Mouse (Mus musculus) heart, embryonic 12.5 days (tissue): Measurements from ENCODE around the gene Srbd1. TPM values are rescaled to one million over a fixed set of nuclear protein-coding genes. Genes with fewer than 3 reads are reported as not detected.

Experiments used
- ATAC-seq: fragments of 200-750 bp; cut with Nextera tagmentation; 2 replicates; pipeline ENCODE4 v1.8.0; 2017; ENCODE audit warnings: moderate TSS enrichment, moderate library complexity; ENCODE audit not compliant: insufficient number of reproducible peaks, low FRiP score
- H3K27ac ChIP-seq: fragments of 300-500 bp; sonication (generic); 2 replicates; pipeline ENCODE4 v1.5.1; 2016; ENCODE audit warnings: mild to moderate bottlenecking, moderate library complexity; ENCODE audit not compliant: poor library complexity, severe bottlenecking
- H3K27me3 ChIP-seq: fragments of 300-500 bp; sonication (generic); replicated peaks from 2 replicates; pipeline ENCODE4 v1.6.1; 2016; ENCODE audit warnings: mild to moderate bottlenecking, moderate library complexity
- H3K36me3 ChIP-seq: fragments of 300-500 bp; sonication (generic); 2 replicates; pipeline ENCODE4 v1.6.1; 2016; ENCODE audit warnings: mild to moderate bottlenecking, moderate library complexity
- H3K4me1 ChIP-seq: fragments of 300-500 bp; sonication (generic); replicated peaks from 2 replicates; pipeline ENCODE4 v1.6.1; 2016; ENCODE audit warnings: mild to moderate bottlenecking
- H3K4me2 ChIP-seq: fragments of 300-500 bp; sonication (generic); 2 replicates; pipeline ENCODE4 v1.6.1; 2016; ENCODE audit warnings: mild to moderate bottlenecking, moderate library complexity
- H3K4me3 ChIP-seq: fragments of 300-500 bp; sonication (generic); 2 replicates; pipeline ENCODE4 v1.5.1; 2016; ENCODE audit warnings: mild to moderate bottlenecking
- H3K9ac ChIP-seq: fragments of 300-500 bp; sonication (generic); 2 replicates; pipeline ENCODE4 v1.6.1; 2016; ENCODE audit warnings: mild to moderate bottlenecking, moderate library complexity
- H3K9me3 ChIP-seq: fragments of 300-500 bp; sonication (generic); replicated peaks from 2 replicates; pipeline ENCODE4 v1.6.1; 2016; ENCODE audit warnings: mild to moderate bottlenecking, moderate library complexity
- WGBS: fragments of 180-500 bp; shearing (Covaris S2); methylation state at CpG from one replicate; pipeline ENCODE4 v1.1.7; 2016; 5-methylcytosine and 5-hydroxymethylcytosine counted together
- polyA plus RNA-seq: library from polyadenylated mRNA; unstranded; fragments of >200 nt; fragmentation: Nextera tagmentation; extraction: Ambion mirVana; gene quantifications from 2 replicates; pipeline ENCODE4 v1.2.1, GENCODE M21; 2016

The Srbd1 gene
- polyA plus RNA-seq, 1 experiment from 2014 or later: 14.0 TPM

DNA sequence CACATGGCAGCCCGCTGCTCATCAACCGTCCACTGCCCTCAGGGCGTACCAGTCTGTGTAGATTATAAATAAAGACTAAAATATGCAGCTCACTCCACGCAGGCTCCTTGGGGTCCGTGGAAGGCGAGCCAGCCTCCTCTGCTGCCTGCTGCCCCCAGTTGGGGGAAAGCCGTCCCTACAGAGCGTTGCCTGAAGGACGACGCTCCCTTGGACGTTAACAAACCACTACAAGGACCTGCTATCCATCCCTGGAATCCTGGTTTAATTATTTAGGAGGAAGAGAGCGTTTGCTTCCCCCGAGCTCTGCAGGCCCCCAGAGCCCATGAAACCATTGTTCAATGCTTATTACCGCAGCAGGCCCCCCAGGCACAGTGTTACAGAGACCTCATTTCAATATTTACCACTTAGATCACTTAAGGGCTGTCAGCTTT, 201.4 kb downstream of the Srbd1 start:
- Histone ChIP-seq H3K27ac (no peak overlapping the region), H3K36me3 (no peaks in the 10 kb centered on the region), H3K27me3 (peaks cover 25% of the 10 kb centered on the region), H3K4me2 (no peak overlapping the region), H3K4me1 (peaks cover 7% of the 10 kb centered on the region; the same call in 1 of the 2 replicates), H3K4me3 (no peak overlapping the region), H3K9me3 (no peaks in the 10 kb centered on the region), H3K9ac (no peak overlapping the region)
- 56% methylated on average over 14 of the region's 14 CpGs for WGBS
- no peak for ATAC-seq

DNA sequence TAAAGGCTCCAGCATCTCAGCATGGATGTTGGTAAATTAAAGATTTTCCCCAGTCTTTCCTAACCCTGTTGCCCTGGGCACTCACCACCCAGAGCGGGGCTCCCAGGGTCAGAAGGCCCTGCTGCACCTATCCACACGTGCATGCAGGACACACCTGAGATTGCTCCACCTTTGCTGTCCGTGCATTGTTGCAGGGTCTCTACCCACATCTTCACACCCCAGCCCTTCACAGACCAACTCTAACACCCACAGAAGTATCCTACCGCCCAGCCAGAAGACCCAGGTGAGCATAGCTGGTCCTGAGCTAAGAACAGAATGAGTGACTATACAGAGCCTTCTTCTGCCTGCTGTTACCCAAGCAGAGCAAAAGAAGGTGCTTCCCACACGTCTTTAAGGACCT, 201.9 kb downstream of the Srbd1 start:
- H3K9ac ChIP-seq: no peak overlapping the region
- no peaks in the 10 kb centered on the region for H3K36me3 ChIP-seq
- 79% methylated on average over 5 of the region's 5 CpGs for WGBS
- no peak for ATAC-seq
- H3K9me3 ChIP-seq: no peaks in the 10 kb centered on the region
- H3K4me2 ChIP-seq: no peak overlapping the region
- H3K27me3 ChIP-seq: peaks cover 21% of the 10 kb centered on the region
- no peak overlapping the region for H3K4me3 ChIP-seq
- peaks cover 7% of the 10 kb centered on the region; the same call in 1 of the 2 replicates for H3K4me1 ChIP-seq
- H3K27ac ChIP-seq: no peak overlapping the region

DNA sequence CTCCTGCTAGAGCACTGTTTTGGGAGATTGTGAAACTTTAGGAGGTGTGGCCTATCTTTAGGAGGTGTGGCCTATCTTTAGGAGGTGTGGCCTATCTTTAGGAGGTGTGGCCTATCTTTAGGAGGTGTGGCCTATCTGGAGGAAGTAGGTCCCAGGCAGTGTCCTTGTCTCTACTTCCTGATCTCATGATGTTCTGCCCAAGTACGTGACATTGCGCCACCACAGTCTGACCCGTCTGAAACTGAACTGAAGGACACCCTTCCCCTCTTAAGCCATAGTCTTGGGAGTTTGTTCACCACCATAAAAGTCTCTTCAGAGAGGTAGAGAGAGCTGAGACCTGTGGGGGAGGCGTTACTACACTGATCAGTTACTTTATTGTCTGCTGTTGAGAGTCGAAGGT, 202.9 kb downstream of the Srbd1 start:
- WGBS: 88% methylated on average over 5 of the region's 5 CpGs
- ATAC-seq: no peak
- Histone ChIP-seq H3K4me3 (no peak overlapping the region), H3K4me1 (peaks cover 7% of the 10 kb centered on the region; the same call in 1 of the 2 replicates), H3K27ac (no peak overlapping the region), H3K9me3 (peaks cover 4% of the 10 kb centered on the region; the same call in 1 of the 2 replicates), H3K9ac (no peak overlapping the region), H3K27me3 (peaks cover 13% of the 10 kb centered on the region; the same call in 1 of the 2 replicates), H3K36me3 (no peaks in the 10 kb centered on the region), H3K4me2 (no peak overlapping the region)

DNA sequence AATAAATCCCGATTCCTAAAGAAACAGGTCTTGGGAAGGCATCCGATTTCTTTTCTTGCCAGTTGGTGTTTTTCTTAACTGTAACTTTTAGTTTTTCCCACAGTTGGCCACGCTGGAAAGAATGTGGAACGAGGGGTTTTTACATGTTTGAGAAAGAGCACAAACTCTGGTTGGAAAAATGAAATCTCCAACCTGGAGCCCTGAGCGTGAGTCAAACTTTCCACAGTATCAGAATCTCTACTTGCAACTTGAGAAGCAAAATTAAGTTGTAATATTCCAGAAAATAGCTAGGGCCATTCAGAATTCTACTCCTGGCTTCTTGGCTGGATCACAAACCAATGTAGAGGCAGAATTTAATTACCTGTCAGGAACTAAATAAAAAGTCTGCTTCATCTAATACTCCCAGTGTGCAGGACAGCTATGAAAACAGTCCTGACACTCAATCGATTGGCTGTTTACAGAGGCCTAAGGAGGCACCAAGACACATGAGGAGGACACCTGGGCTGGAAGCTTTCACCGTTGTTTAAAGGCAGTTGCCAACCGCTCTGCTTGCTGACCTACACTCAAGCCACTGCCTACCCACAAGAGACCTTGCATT, 203.7 kb downstream of the Srbd1 start:
- no peak overlapping the region for H3K9ac ChIP-seq
- H3K4me2 ChIP-seq: no peak overlapping the region
- peaks cover 8% of the 10 kb centered on the region; the same call in 1 of the 2 replicates for H3K9me3 ChIP-seq
- H3K36me3 ChIP-seq: no peaks in the 10 kb centered on the region
- peaks cover 7% of the 10 kb centered on the region; the same call in 1 of the 2 replicates for H3K4me1 ChIP-seq
- H3K4me3 ChIP-seq: no peak overlapping the region
- WGBS: 76% methylated on average over 8 of the region's 8 CpGs
- no peak overlapping the region for H3K27ac ChIP-seq
- ATAC-seq: no peak
- 0 out of 2 replicates have a peak, but pooled peaks cover 12% of the 10 kb centered on the region for H3K27me3 ChIP-seq

DNA sequence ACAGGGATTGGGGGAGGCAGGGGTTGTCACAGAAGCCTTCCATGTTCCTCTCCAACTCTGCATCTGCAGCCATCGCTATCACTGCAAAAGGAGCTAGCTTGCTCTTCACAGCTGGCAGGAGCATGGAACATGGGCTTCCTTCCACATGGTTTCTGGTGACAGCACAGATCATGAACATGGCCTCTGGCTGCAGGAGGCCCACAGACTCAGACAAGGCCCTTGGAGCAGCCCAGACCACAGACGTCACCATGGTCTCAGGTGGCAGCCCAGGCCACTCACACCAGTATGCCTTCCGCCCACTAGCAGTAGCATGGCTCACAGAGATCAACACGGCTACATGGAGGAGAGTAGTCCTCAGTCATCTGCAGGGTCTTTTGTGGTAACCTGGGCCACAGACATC, 207.8 kb downstream of the Srbd1 start:
- H3K36me3 ChIP-seq: no peaks in the 10 kb centered on the region
- no peaks in the 10 kb centered on the region for H3K4me1 ChIP-seq
- no peak overlapping the region for H3K9ac ChIP-seq
- no peak for ATAC-seq
- no peak overlapping the region for H3K27ac ChIP-seq
- H3K9me3 ChIP-seq: peaks cover 8% of the 10 kb centered on the region; the same call in 1 of the 2 replicates
- no peak overlapping the region for H3K4me2 ChIP-seq
- H3K27me3 ChIP-seq: 0 out of 2 replicates have a peak, but pooled peaks cover 13% of the 10 kb centered on the region
- no peak overlapping the region for H3K4me3 ChIP-seq
- 91% methylated on average over 4 of the region's 4 CpGs for WGBS

DNA sequence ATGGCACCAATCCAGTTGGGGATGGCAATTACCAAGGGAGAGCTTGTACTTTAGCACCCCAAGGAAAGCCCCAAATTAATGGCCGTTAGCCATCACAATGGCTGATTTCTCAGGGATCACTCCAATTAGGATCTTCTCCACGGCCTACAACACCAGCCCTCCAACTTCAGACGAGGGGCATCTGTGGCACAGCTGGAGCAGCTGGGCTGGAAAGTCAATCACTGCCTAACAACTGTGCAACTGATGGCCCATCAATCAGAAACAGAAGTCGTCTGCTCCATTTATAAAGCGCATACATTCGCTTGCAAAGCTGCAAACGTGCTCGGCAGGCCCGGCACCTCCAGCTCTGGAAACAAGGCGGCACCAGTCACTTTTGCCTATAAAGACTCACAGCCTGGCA, 209.7 kb downstream of the Srbd1 start:
- 78% methylated on average over 10 of the region's 10 CpGs for WGBS
- peaks cover 18% of the 10 kb centered on the region; the same call in 1 of the 2 replicates for H3K27me3 ChIP-seq
- H3K9me3 ChIP-seq: peaks cover 8% of the 10 kb centered on the region; the same call in 1 of the 2 replicates
- no peaks in the 10 kb centered on the region for H3K36me3 ChIP-seq
- no peaks in the 10 kb centered on the region for H3K4me1 ChIP-seq
- no peak overlapping the region for H3K4me3 ChIP-seq
- no peak overlapping the region for H3K9ac ChIP-seq
- no peak overlapping the region for H3K27ac ChIP-seq
- no peak for ATAC-seq
- H3K4me2 ChIP-seq: no peak overlapping the region

Other genes with a start within 250 kb of the Srbd1 start
- 12.0 and 14.6 TPM in 2 replicates for gene Prkce, start 22.6 kb upstream of the Srbd1 start, polyA plus RNA-seq